Mouse (Mus musculus) thymus, postnatal 10 days (tissue): ENCODE measurements around the gene Fermt2.

Experiments
- DNase-seq, 2 experiments: peaks; one replicate each; pipeline ENCODE4 v3.0.0; 2021; ENCODE audit warnings: low spot score in 2 of 2

Fermt2 gene

DNA sequence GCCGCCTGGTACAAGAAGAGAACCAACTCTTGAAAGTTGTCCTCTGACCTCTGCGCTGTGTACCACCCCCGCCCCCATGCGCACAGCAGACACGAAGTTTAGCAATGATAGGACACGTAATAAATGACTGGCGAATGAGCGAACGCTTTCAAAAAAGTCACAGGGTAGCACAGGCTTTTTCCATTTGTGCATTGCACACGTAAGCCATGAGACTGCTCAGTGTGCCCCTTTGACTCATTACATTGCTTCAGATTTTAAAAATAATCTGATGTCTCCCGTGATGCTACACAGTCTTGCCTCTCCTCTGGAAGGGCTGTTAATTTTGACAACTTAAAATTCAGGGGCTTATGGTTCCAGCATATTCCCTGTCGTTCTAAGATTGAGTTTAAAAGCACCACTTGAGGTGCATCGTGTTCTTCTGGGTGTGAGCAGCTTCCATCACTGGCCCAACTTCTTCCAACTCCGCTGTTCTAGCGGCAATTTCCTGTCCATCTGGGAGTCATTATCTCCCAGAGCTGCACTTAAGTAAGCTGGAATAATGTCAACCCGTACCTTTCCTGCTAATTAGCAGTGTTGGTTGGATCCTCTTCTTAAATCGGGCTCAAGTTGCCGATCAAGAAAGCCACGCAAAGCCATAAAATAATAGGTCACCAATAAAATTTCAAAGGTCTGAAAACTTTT, 91.5 kb downstream of the Fermt2 start:
- no peak for DNase-seq

DNA sequence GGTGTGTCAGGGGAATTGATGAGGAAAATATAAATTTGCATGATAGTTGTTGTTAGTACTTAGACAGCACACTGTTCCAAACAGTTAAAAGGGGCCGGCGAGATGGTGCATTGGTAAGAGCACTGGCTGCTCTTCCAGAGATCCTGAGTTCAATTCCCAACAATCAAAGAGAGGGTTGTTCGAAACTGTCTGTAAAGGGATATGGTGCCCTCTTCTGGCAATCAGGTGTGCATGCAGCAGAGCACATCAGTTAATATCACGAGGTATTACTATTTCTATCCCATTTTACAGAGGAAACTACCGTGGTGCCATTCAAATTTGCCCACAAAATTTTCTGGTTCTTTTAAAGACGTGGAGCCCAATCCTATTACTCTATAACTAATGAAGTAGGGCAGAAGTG, 95.7 kb downstream of the Fermt2 start:
- no peak for DNase-seq

GRCm38 (mm10) chr14:45432003-45432402, 97.9 kb downstream of the Fermt2 start:
- peak in 1 of 2 experiments; percentile 16 for DNase-seq

DNA sequence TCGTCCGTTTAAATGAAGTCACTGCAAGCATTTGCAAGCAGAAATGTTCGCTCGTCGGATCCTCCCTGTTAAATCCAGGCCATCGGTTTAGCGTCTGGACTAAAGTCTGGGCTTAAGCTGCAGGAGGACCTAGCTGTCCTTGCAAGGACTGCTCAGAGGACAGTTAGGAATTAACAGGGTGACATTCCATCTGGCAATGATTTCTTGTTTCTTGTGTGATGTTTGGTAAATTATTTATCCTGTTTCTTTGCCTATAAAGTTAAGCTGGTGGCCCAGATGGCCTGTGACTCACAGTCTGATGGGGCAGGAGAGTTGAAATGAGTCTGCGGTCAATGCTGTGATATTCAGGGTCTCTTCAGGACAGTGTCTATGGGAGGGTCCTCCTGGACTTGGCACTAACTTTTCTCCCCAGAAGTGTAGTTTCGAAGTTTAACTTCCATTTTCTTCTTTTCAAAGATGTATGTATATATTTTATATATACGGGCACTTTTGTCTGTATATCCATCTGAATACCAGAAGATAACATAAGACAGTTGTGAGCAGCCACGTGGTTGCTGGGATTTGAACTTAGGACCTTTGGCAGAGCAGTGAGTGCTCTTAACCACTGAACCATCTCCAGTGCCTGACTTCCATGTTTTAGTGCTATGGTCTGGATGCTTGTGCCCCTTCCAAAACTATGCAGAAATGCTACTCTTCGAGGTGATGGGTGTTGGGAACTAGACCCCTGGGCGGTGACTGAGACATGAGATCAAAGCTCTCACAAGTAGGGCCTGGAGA, 99.7 kb downstream of the Fermt2 start:
- no peak for DNase-seq

GRCm38 (mm10) chr14:45423220-45423619, 106.7 kb downstream of the Fermt2 start:
- DNase-seq = peak in 1 of 2 experiments; percentile 46

GRCm38 (mm10) chr14:45422371-45422770, 107.5 kb downstream of the Fermt2 start:
- no peak for DNase-seq

DNA sequence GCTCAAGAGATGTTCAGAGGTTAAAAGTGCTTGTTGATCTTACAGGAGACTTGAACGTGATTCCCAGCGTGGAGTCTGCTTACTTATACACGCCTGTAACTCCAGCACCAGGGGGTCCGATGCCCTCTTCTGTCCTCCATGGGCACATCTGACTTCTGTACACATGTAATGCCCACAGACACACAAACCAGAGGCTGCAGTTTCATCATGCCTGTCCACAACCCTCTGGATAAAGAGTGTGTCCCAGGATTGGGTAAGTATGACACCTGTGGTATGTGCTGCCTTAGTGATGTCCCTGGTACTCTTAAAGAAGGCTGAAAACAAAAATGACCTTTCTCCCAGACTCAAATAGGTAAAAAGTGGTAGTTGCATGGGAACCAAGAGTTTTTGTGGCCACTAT, 110.6 kb downstream of the Fermt2 start:
- no peak for DNase-seq

DNA sequence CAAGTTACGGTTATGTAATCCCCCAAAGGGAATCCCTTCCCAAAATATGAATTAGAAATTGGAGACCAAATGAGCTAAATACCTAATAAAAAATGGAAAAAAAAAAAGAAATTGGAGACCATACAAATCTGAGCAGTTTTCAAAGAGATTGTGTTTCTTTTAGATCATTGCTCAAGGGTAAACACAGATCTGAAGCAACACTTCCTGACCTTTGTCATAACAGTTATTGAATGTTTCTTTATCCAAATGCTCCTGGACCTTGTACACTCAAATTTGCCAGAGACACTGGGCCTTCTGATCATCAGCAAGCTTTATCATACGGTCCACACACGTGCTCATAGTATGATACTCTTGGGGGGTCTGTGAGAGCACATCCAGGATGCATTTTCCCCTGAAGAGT, 111.4 kb downstream of the Fermt2 start:
- DNase-seq = no peak

DNA sequence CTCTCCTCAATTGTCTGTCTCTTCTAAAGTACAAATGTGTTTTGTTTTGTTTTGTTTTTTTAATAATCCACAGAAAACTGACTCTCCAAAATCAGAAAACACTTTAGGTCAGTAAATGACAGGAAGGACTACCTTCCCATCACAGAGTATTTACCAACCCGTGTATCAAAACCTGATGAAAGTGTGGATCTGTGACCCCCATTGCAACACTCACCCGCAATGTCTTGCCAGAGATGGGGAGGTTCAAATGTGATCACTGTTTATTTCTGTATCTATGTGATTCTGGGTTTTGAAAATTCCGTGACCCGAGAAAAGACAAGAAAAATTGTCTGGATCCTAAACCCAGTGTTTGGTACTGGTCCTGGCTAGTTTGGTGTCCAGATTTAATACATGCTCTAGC, 113.7 kb downstream of the Fermt2 start:
- DNase-seq = no peak
